Mouse (Mus musculus): ENCODE data around the gene Cd79a. TPM values are rescaled to one million over a fixed set of nuclear protein-coding genes. Genes with fewer than 3 reads are reported as not detected.
"Not testable (repeated sequence)": the region's sequence is repeated elsewhere in the genome, so short reads cannot be mapped to it uniquely, and the experiment has no call there.

Gene Cd79a
- total RNA-seq, 2 experiments from 2014 or later, result 0.21 to 1.6 TPM

GRCm38 (mm10) chr7:24885468-24886307, 11.5 kb upstream of the Cd79a start:
- DNase-seq, result no peak

GRCm38 (mm10) chr7:24886308-24886633, 10.9 kb upstream of the Cd79a start:
- DNase-seq, result no peak

GRCm38 (mm10) chr7:24887096-24887495, 10.1 kb upstream of the Cd79a start:
- DNase-seq, result no peak

GRCm38 (mm10) chr7:24889431-24890220, 7.6 kb upstream of the Cd79a start:
- no peak for DNase-seq

- peak; percentile 60 for DNase-seq
Observed at GRCm38 (mm10) chr7:24890281-24891216, 6.6 kb upstream of the Cd79a start.

GRCm38 (mm10) chr7:24891241-24892124, 5.7 kb upstream of the Cd79a start:
- no peak for DNase-seq

- DNase-seq, result no peak
Observed at GRCm38 (mm10) chr7:24892125-24892583, 5.0 kb upstream of the Cd79a start.

GRCm38 (mm10) chr7:24895749-24896148, 1.4 kb upstream of the Cd79a start:
- not testable (repeated sequence) for DNase-seq

GRCm38 (mm10) chr7:24896269-24896668, 912 bp upstream of the Cd79a start:
- no peak for DNase-seq

GRCm38 (mm10) chr7:24897959-24898358, 778 bp downstream of the Cd79a start:
- no peak for DNase-seq

GRCm38 (mm10) chr7:24901114-24901513, 3.9 kb downstream of the Cd79a start:
- no peak for DNase-seq

- DNase-seq, result no peak
Observed at GRCm38 (mm10) chr7:24901842-24902241, 4.7 kb downstream of the Cd79a start.

- no peak for DNase-seq
Observed at GRCm38 (mm10) chr7:24902264-24902629, 5.1 kb downstream of the Cd79a start.

- peak; percentile 64 for DNase-seq
Observed at GRCm38 (mm10) chr7:24902630-24903443, 5.7 kb downstream of the Cd79a start, which contains the start of gene Arhgef1. TSS of gene Arhgef1 (plus strand) at chr7:24902912.

- no peak for DNase-seq
Observed at GRCm38 (mm10) chr7:24903444-24903825, 6.3 kb downstream of the Cd79a start.

GRCm38 (mm10) chr7:24904070-24904483, 6.9 kb downstream of the Cd79a start:
- peak; percentile 93 for DNase-seq

- DNase-seq, result peak; percentile 48
Observed at GRCm38 (mm10) chr7:24904936-24905335, 7.8 kb downstream of the Cd79a start.

GRCm38 (mm10) chr7:24906551-24906950, 9.4 kb downstream of the Cd79a start:
- no peak for DNase-seq

- no peak for DNase-seq
Observed at GRCm38 (mm10) chr7:24907211-24907748, 10.1 kb downstream of the Cd79a start.

GRCm38 (mm10) chr7:24912480-24912879, 15.3 kb downstream of the Cd79a start:
- no peak for DNase-seq

All from gastrocnemius, postnatal 10 days (tissue).